Mouse (Mus musculus): ENCODE results near the gene Tut4.

DNA sequence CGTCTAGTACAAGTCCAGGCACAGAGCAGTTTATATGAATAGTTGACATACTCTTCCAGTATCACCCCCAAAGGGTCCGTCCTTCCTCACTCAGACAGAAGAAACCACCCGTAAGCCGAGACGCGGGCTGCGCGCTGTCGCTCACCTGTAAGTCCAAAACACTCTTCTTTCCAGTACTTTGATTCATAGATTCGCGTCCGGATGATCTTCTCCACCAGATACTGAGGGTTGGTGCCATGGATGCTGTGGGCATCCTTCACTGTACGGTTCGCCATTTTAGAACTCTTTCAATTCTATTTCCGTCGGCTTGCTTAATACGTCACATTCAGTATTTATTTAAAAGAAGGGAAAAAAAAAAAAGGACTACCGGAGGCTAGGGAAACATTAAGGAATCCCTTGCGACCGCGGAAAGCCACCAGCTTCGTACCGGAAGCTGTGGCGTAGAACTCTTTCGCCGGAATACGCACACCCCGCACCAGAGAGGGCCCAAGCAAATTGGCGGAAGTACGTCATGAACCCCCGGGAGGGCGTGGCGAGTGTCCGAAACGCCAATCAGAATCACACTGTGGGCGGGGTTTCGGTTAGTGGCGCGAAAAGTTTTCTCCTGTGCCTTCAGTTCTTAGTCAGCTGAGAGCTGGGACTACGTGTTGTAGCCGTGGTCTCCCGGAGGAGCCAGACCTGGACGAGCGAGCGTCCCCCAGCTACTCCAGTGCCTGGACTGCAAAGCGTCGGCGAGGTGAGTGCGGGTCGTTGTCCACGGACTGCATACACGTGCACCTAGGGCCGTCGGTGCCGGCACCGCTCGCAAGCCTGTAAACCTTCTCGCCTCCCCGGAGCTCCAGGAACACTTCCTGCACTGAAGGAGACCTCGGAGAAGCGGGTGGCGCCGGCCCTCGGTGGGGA is 119.9 kb downstream of the Tut4 start, which contains the start of the genes Prpf38a and Orc1:
- TF ChIP-seq POLR2A (IDR thresholded peaks at IDR 0.05; ENCODE audit: borderline replicate concordance, extremely low read depth, low read depth, low read length), result peak; percentile 74; the same call in 1 of the 2 replicates
- TF ChIP-seq CTCF (IDR thresholded peaks at IDR 0.05; ENCODE audit: insufficient read depth, low read length), result no peak

Measured in lung, adult 2 months (tissue).